Mouse (Mus musculus) gastrocnemius, adult 2 months (tissue): ENCODE measurements around the gene Mrpl12. TPM values are rescaled to one million over a fixed set of nuclear protein-coding genes. Genes with fewer than 3 reads are reported as not detected.

Experiments
- DNase-seq: peaks from one replicate; pipeline ENCODE4 v3.0.0; 2022
- H3K27ac ChIP-seq: fragments of 200-600 bp; 2 replicates; pipeline ENCODE4 v1.8.1; 2022; ENCODE audit warnings: mild to moderate bottlenecking
- H3K4me3 ChIP-seq: fragments of 200-600 bp; 2 replicates; pipeline ENCODE4 v1.8.1; 2022; ENCODE audit warnings: mild to moderate bottlenecking, moderate library complexity
- CTCF ChIP-seq: fragments of 200-600 bp; IDR thresholded peaks from 2 replicates; pipeline ENCODE4 v1.8.1; 2022; ENCODE audit warnings: antibody characterized with exemption, mild to moderate bottlenecking, moderate library complexity
- intact Hi-C: fragments of 180-260 bp; cut with DNase I; formaldehyde crosslinking; loops from one replicate; pipeline ENCODE4 v1.15.1; 2025
- total RNA-seq, 2 experiments: library from RNA; stranded (reverse); gene quantifications; 2 replicates each; pipeline ENCODE4 v1.2.3; 2021

Gene Mrpl12
- total RNA-seq, 2 experiments from 2014 or later = 120 to 177 TPM

DNA sequence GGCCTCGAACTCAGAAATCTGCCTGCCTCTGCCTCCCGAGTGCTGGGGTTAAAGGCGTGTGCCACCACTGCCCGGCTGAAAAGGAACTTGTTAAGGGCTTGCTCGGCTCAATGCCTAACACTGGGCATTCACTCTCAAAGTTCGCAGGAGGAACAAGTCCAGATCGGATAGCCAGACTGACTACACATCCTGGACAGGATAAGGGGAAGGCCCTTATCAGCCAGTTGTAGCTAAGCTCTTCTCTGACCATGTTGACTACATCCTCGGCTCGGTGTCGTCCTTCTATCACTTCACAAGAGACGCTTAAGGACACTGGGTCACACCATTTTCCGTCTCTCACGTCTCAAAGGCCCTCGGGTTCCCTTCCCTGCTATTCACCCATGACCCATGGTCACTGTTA lies 27.0 kb upstream of the Mrpl12 start:
- DNase-seq = no peak
- Histone ChIP-seq H3K27ac (peak overlapping the region; percentile 94), H3K4me3 (peak overlapping the region; percentile 98)
- intact Hi-C loops = no loop called here
- no peak for TF ChIP-seq CTCF

DNA sequence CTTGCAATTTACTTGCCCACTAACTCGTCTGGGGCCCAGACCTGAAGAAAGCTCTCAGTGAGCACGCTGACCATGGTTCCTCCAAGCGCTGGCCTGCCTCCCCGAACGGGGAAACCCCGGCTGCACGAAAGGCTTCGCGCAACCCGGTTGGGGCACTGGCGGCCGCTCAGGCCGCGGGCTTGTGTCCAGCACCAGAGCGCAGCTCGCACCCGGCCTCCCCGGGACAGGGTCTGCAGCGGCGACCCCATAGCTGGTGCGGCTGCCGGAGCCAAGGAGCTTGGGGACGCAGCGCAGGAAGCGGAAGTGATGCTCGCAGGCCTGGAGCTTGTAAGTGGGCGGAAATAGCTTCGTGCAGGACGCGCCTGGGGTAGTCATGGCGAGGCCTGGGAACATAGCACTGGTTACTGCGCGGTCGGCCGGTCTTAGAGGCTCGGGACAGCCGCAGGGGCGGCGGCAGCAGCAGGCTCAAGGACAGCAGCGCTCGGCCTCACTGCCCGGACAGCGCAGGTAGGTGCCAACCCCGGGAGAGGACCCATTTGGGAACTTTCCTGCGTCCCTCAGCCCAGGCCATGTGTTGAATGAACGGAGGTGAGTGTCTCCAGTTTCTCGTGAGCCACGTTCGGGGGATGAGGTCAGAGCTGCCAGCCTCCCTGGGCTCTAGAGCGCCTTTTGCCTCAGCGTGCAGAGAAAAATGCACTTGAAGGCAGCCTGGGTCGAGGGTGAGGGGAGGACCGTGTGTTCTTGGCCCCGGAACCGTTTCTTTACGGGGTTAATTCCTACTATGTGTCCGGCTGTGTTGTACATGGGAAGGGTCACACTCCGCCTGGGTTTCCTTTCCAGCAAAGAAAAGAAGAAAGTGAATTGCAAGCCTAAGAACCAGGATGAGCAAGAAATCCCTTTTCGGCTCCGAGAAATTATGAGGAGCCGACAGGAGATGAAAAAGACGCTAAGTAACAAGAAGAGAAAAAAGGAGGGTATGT lies 26.4 kb upstream of the Mrpl12 start, which contains the start of the genes Oxld1 and Ccdc137:
Gene Oxld1, minus strand, starts transcription at position 297 of the 980 bp plus-strand sequence.
Gene Ccdc137, plus strand, starts transcription at position 344 of the 980 bp plus-strand sequence.
- peak; percentile 86 for DNase-seq
- intact Hi-C loops = no loop called here
- no peak for TF ChIP-seq CTCF
- Histone ChIP-seq H3K4me3 (peak within 1 kb of the TSS; percentile 98), H3K27ac (peak within 1 kb of the TSS; percentile 94)

DNA sequence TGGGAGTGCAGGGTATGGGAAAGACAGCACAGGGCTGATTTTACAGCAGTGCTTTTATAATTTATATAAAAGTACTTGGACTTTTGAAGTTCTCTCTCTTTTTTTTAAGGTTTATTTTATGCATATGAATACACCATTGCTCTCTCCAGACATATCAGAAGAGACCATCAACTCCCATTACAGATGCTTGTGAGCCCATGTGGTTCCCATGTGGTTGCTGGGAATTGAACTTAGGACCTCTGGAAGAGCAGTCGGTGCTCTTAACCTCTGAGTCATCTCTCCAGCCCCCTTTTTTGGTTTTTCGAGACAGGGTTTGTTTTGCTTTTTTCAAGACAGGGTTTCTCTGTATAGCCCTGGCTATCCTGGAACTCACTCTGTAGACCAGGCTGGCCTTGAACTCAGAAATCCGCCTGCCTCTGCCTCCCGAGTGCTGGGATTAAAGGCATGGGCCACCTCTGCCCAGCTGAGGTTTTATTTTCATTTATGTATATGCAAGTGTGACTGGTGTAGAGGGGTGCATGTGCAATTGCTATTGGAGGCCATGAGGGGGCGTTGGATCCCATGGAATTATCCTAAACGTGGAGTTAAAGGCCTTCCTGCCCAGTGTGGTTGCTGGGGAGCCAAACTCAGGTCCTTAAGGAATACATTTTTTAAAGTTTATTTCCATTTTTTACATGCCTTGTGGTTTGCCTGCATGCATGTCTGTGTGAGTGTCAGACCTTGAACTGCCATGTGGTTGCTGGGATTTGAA lies 25.4 kb upstream of the Mrpl12 start:
- DNase-seq = peak; percentile 4
- Histone ChIP-seq H3K27ac (peak overlapping the region; percentile 94; the same call in 1 of the 2 replicates), H3K4me3 (peak overlapping the region; percentile 98)
- peak; percentile 36; the same call in 1 of the 2 replicates for TF ChIP-seq CTCF
- intact Hi-C loops = no loop called here

GRCm38 (mm10) chr11:120463536-120463935 lies 20.9 kb upstream of the Mrpl12 start:
- intact Hi-C loops = no loop called here
- no peak overlapping the region for H3K27ac ChIP-seq
- no peak overlapping the region for H3K4me3 ChIP-seq
- DNase-seq = peak; percentile 4
- TF ChIP-seq CTCF = no peak

- TF ChIP-seq CTCF = no peak
- Histone ChIP-seq H3K27ac (no peak overlapping the region), H3K4me3 (no peak overlapping the region)
- DNase-seq = no peak
- intact Hi-C loops = no loop called here
Observed at GRCm38 (mm10) chr11:120464365-120464764, 20.0 kb upstream of the Mrpl12 start.

- Histone ChIP-seq H3K4me3 (no peak overlapping the region), H3K27ac (no peak overlapping the region)
- DNase-seq = peak; percentile 19
- intact Hi-C loops = no loop called here
- TF ChIP-seq CTCF = no peak
Observed at GRCm38 (mm10) chr11:120465521-120465920, 18.9 kb upstream of the Mrpl12 start.

- intact Hi-C loops = no loop called here
- Histone ChIP-seq H3K27ac (peak within 1 kb of the TSS; percentile 88), H3K4me3 (peak within 1 kb of the TSS; percentile 99)
- DNase-seq = peak; percentile 95
- no peak for TF ChIP-seq CTCF
Observed at GRCm38 (mm10) chr11:120467051-120467735, 17.2 kb upstream of the Mrpl12 start, which contains the start of gene Arl16. Arl16 (minus strand) TSS chr11:120467607.

DNA sequence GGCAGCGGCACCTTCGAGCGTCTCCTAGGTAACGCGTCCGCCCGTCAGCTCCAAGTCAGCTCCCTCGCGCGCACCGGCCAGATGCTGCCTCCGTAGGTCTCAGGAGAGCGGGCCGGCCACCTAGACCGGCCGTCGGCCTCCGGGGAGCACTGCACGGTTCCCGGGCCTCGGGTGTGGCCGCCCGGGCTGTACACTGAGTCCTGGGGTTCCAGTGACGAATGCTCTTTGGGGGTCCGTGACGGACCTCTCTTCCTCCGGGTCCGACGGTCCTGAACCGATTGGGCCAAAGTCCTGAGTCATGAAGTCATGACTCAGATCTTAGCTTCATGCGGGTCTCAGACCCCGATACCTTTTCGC lies 16.7 kb upstream of the Mrpl12 start:
- H3K27ac ChIP-seq = peak overlapping the region; percentile 88
- intact Hi-C loops = no loop called here
- TF ChIP-seq CTCF = no peak
- no peak for DNase-seq
- peak overlapping the region; percentile 99 for H3K4me3 ChIP-seq

DNA sequence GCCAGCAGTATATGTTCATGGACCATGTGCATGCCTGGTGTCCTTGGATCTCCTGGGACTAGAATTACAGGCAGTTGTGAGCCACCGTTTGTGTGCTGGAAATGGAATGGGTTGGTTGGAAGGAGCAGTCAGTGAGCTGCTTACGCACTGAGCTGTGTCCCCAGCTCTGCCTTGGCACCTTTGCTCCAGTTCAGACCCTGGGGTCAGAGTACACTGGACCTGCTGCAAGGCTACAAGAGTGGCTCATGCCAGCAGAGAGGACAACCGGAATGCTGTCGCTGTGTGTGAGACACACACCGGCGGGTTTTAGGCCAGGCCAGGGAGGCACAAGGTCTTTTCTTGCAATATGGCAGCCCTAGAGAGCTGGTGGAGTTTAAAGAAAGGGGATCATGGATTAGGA lies 12.4 kb upstream of the Mrpl12 start:
- H3K4me3 ChIP-seq = no peak overlapping the region
- no peak overlapping the region for H3K27ac ChIP-seq
- intact Hi-C loops = no loop called here
- DNase-seq = no peak
- no peak for TF ChIP-seq CTCF

DNA sequence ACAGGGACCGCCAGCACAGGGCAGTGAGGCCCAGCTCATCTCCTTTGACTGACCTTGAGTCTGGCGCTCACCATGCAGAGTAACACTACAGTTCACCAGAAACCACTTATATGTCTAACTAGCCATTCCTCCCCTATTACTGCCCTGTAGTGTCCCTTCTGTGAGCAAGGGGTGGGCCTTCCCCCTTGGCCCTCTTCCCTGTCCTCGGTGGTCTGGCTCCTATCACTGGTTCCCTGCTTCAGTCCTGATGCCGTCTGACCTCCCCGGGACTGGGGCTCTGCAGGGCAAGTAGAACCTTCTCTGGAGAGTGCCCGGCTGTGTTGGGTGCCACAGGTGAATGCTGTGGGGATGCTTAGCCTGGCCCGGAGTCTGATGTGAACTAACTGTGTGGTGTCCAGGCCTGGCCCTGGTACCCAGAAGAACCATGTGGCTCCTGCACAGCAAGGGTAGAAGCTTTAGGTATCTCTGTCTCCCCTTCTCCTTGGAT lies 922 bp upstream of the Mrpl12 start:
- intact Hi-C loops = no loop called here
- H3K4me3 ChIP-seq = peak overlapping the region; percentile 93
- H3K27ac ChIP-seq = no peak overlapping the region
- TF ChIP-seq CTCF = no peak
- no peak for DNase-seq

DNA sequence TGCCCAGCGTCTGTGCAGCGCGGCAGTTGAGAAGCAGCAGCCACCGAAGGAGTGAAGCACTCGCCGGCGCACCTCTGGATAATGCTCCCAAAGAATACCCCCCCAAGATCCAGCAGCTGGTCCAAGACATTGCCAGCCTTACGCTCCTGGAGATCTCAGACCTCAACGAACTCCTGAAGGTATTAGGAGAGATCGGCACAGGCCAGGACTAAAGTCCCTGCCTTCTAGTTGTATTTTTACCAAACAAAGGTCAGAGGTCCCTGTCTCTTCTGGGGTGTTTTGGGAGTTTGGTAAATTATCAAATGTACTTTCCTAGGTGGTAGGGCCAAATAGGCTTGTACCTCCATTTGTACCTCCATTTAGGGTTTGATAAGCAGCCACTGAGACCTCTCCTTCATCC lies 838 bp downstream of the Mrpl12 start:
- peak overlapping the region; percentile 93 for H3K4me3 ChIP-seq
- no peak for DNase-seq
- intact Hi-C loops = no loop called here
- no peak for TF ChIP-seq CTCF
- peak overlapping the region; percentile 98 for H3K27ac ChIP-seq

- H3K27ac ChIP-seq = no peak overlapping the region
- intact Hi-C loops = no loop called here
- no peak for DNase-seq
- H3K4me3 ChIP-seq = no peak overlapping the region
- TF ChIP-seq CTCF = no peak
Observed at GRCm38 (mm10) chr11:120488516-120488915, 4.1 kb downstream of the Mrpl12 start.
